Mouse (Mus musculus) layer of hippocampus, postnatal 25 days (tissue): Measurements from ENCODE around the gene Adssl1. TPM values are rescaled to one million over a fixed set of nuclear protein-coding genes. Genes with fewer than 3 reads are reported as not detected.

Source experiments
- DNase-seq, 2 experiments: peaks; one replicate each; pipeline ENCODE4 v3.0.0; 2022; ENCODE audit warnings: mixed read lengths in 2 of 2, low spot score in 1 of 2; ENCODE audit errors: extremely low spot score in 1 of 2
- total RNA-seq, 2 experiments: library from RNA; stranded (reverse); gene quantifications; 2 replicates each; pipeline ENCODE4 v1.2.3; 2021

The Adssl1 gene
- total RNA-seq, 2 experiments from 2014 or later, result 11.4 to 12.9 TPM

DNA sequence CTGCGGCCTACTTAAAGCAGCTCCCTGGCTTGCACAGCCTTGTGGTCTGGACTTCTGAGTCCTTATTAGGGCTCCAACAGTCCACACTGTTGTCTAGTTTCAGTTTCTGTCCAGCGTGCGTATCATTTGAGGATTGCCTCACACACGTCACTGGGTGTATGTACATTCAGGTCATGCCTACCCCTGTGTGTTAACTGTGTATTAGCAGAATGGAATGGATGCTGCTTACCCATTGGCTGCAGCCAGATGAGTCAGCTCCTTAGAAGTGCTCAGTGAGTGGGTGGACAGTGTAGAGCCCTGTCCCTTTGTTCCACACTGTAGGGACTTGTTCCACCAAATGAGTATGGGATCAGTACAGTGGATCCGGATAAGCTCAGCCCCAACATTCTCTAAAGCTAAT is 28.2 kb downstream of the Adssl1 start:
- no peak for DNase-seq

DNA sequence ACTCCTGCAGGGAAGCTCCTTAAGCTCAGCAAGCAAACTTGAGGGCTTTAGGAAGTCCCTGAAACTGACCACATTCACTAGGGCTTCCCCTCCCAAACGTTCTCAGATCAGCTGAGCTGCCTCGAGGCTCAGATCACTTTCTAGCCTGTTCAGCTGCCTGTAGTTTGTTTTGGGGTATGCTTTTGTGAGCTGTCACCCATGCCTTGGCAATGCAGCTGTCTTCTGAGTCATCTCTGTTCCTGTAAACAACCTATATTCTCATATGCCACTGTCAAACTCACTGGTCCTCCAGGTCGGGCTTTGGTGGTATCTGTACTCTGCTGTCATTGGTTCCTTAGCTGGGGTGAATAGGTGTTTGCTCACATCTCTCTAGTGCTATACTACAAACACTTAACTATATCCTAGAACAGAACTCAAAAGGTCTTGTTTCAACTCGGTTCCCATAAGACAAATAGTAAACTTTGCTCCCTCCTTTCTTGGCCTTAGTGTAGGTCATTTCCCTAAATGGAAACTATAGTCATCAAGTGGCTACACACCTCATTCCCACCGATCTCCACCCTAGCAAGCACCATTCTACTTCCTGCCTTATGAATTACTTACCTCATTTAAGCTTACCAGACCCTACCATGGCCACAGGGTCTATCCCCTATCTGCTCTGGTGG is 32.1 kb downstream of the Adssl1 start:
- DNase-seq, result no peak

DNA sequence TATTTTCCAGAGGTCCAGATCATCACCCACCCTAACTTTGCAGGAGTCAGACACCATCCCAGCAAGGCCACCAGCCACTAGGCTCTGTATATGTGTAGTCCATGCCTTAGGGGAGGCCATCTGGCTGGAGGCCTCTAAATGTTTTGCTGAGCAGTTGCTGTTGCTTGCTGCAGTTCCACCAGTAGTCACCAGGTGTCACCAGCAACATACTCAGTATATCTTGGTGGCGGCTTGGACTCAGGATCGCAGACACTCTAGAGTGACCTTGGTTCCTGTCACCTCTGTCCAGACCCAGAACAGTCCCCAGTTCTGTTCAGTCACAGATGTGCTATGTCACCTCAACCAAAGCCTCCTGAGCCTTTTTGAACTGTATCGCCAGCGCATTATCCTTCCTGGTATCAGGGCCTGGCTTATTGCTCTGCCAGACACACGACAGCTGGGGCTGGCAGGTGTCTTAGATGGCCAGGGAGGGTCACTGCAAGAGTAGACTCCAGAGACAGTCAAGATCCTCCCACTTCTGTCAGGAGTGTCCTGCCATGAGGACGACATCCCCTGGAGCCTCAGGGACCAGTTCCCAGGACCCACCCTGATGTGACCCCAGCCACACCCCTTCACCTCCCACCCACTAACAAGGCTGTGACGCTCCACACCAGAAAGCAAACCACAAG is 33.4 kb downstream of the Adssl1 start:
- peak; percentile 67 to 92 for DNase-seq

DNA sequence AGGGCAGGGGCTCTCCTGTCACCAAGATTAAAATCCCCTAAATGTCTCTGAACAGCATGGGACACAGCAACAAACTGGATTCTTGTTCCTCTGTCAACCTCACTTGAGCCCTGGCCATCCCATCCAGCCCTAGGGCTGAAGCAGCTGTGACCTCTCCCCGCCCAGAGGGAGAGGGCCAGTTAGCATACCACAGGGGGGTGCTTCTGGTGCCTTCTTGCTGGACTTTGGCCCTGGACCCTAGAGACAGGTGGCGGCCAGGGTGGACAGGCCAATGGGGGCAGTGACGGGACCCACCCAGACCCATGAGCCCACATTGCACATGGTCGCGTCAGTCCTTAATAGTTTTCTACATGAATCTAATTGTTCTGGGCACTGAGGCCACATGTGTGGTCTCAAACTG is 34.2 kb downstream of the Adssl1 start:
- no peak for DNase-seq

DNA sequence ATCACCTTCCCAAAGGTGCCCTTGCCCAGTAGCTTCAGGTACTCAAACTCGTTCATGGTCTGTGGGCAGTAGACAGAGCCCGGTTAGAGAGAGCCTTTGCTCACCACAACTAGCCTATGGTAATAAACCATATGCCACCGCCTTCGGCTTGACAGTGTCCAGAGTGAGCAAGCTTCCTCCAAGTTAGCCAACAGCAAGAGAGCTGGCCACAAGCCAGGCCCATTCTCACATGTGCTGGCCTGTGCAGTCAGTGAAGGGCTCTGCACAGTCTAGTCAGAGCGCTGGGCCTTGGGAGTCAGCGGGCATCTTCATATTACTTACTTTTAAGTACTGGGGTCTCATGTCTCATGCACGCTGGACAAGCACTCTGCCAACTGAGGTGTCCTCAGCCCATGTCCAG is 38.8 kb downstream of the Adssl1 start:
- DNase-seq, result no peak

GRCm38 (mm10) chr12:112659109-112659508 is 39.3 kb downstream of the Adssl1 start:
- peak; percentile 58 to 80 for DNase-seq

- no peak for DNase-seq
These were observed 40.9 kb downstream of the Adssl1 start for GRCm38 (mm10) chr12:112660576-112661326.

DNA sequence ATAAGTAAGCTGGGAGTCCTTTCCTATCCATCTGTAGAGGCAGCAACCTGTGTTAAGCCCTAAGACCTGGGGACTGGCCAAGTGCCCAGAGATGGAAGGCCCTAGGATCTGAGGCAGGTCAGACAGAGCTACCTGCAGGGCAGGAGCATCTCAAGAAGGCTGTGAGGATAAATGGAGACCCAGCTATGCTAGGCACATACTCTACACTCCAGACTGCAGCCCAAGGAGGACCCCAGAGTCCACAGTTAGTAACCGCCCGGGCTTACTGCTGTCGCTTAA is 41.4 kb downstream of the Adssl1 start:
- DNase-seq, result no peak

- DNase-seq, result no peak
These were observed 42.0 kb downstream of the Adssl1 start for GRCm38 (mm10) chr12:112661851-112662250.

GRCm38 (mm10) chr12:112663303-112663702 is 43.5 kb downstream of the Adssl1 start:
- no peak for DNase-seq

DNA sequence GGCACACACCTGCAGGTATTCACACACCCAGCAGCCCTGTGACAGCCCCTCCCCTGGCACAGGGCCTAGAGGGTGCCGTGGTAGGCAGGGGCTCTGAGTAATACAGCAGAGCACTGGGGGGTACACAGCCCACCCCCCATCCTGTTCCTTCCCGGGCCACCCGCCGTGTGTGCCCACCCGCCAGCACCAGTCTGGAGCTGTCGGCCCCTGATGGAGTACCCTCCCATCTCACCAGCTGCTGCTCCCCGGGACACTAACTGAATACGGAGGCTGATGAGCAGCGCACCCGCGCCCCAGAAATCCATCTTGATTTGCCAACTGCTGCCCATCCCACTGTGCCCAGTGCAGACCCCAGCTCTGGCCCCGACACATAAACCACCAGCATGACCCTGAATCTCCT is 43.9 kb downstream of the Adssl1 start:
- no peak for DNase-seq

DNA sequence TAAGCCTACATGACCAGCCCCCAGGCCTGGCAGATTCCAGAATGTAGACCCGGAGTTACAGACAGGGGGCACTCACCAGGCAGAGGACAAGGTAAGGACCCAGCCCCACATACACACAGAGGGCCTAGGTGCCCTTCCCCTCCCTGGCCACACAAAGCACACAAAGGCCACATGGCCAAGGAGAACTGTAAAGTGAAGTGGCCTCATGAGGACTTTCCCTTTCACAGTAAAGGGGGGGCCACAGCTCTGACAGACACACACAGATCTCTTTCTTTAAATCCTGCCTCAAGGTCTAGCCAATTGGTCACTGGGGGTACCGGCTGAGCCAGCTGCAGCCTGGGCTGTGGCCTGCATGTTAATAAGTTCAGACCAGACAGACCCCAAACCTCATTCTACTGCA is 44.3 kb downstream of the Adssl1 start:
- no peak for DNase-seq

DNA sequence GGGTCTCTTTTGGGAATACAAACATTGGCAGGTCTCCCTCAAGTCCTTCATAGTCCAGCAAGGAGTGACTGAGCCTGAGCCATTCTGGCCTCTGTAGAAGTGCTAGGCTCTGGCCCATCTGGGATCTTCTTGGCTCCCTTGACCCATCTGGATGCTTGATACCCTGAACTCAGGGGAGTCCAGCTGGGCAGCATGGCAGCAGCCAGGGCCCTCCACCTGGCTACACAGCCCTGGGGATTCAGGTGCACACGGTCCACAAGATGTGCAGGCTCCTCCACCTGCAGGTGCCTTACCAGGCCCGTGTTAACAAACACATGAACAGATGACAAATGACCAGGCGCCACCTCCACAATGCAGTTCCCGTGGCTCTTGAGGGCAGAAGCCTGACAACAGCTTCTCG is 44.8 kb downstream of the Adssl1 start:
- DNase-seq, result no peak

- peak; percentile 55 to 75 for DNase-seq
These were observed 45.6 kb downstream of the Adssl1 start for GRCm38 (mm10) chr12:112665445-112665844.

- DNase-seq, result no peak
These were observed 46.2 kb downstream of the Adssl1 start for GRCm38 (mm10) chr12:112665881-112666544.

GRCm38 (mm10) chr12:112667619-112668297 is 47.9 kb downstream of the Adssl1 start:
- DNase-seq, result no peak

GRCm38 (mm10) chr12:112670718-112671393 is 51.0 kb downstream of the Adssl1 start:
- no peak for DNase-seq

- no peak for DNase-seq
These were observed 52.0 kb downstream of the Adssl1 start for GRCm38 (mm10) chr12:112671891-112672290.

GRCm38 (mm10) chr12:112672744-112673575 is 53.1 kb downstream of the Adssl1 start:
- no peak for DNase-seq
